Mouse (Mus musculus) forebrain, embryonic 12.5 days (tissue): ENCODE results near the gene Akap2. TPM values are rescaled to one million over a fixed set of nuclear protein-coding genes. Genes with fewer than 3 reads are reported as not detected.

Source experiments
- ATAC-seq: fragments of 200-750 bp; cut with Nextera tagmentation; 2 replicates; pipeline ENCODE4 v1.8.0; 2017; ENCODE audit warnings: moderate TSS enrichment; ENCODE audit not compliant: low FRiP score
- H3K27ac ChIP-seq: fragments of 300-500 bp; sonication (generic); 2 replicates; pipeline ENCODE4 v1.5.1; 2016; ENCODE audit warnings: mild to moderate bottlenecking
- H3K27me3 ChIP-seq: fragments of 300-500 bp; sonication (generic); 2 replicates; pipeline ENCODE4 v1.6.1; 2016; ENCODE audit warnings: mild to moderate bottlenecking
- H3K36me3 ChIP-seq: fragments of 300-500 bp; sonication (generic); replicated peaks from 2 replicates; pipeline ENCODE4 v1.6.1; 2016; ENCODE audit warnings: mild to moderate bottlenecking
- H3K4me1 ChIP-seq: fragments of 300-500 bp; sonication (generic); 2 replicates; pipeline ENCODE4 v1.6.1; 2016
- H3K4me2 ChIP-seq: fragments of 300-500 bp; sonication (generic); 2 replicates; pipeline ENCODE4 v1.6.1; 2016; ENCODE audit warnings: mild to moderate bottlenecking, moderate library complexity
- H3K4me3 ChIP-seq: fragments of 300-500 bp; sonication (generic); replicated peaks from 2 replicates; pipeline ENCODE4 v1.5.1; 2016; ENCODE audit warnings: mild to moderate bottlenecking
- H3K9ac ChIP-seq: fragments of 300-500 bp; sonication (generic); 2 replicates; pipeline ENCODE4 v1.6.1; 2016; ENCODE audit warnings: mild to moderate bottlenecking
- H3K9me3 ChIP-seq: fragments of 300-500 bp; sonication (generic); 2 replicates; pipeline ENCODE4 v1.6.1; 2016
- WGBS: fragments of 180-500 bp; shearing (Covaris S2); methylation state at CpG from one replicate; pipeline ENCODE4 v1.1.7; 2016; 5-methylcytosine and 5-hydroxymethylcytosine counted together
- polyA plus RNA-seq: library from polyadenylated mRNA; unstranded; fragments of >200 nt; fragmentation: Nextera tagmentation; extraction: Ambion mirVana; gene quantifications from 2 replicates; pipeline ENCODE4 v1.2.1, GENCODE M21; 2016

Akap2 gene
- polyA plus RNA-seq, 1 experiment from 2014 or later = 12.5 TPM

- no peaks in the 10 kb centered on the region for H3K36me3 ChIP-seq
- H3K27me3 ChIP-seq = no peaks in the 10 kb centered on the region
- peak overlapping the region; percentile 65; the same call in 1 of the 2 replicates for H3K27ac ChIP-seq
- no peak for ATAC-seq
- H3K4me2 ChIP-seq = no peak overlapping the region
- no peak overlapping the region for H3K4me3 ChIP-seq
- 86% methylated on average over 3 of the region's 3 CpGs for WGBS
- H3K4me1 ChIP-seq = peaks cover 34% of the 10 kb centered on the region
- no peak overlapping the region for H3K9ac ChIP-seq
- H3K9me3 ChIP-seq = no peaks in the 10 kb centered on the region
These were observed 130.2 kb downstream of the Akap2 start for GRCm38 (mm10) chr4:57847676-57848075.

GRCm38 (mm10) chr4:57849465-57849864 lies 132.0 kb downstream of the Akap2 start:
- no peak overlapping the region for H3K27ac ChIP-seq
- whole genome bisulfite sequencing = 83% methylated on average over 6 of the region's 6 CpGs
- no peak overlapping the region for H3K4me2 ChIP-seq
- H3K9ac ChIP-seq = no peak overlapping the region
- H3K4me3 ChIP-seq = no peak overlapping the region
- ATAC-seq = no peak
- H3K36me3 ChIP-seq = peaks cover under 1% of the 10 kb centered on the region; the same call in 1 of the 2 replicates
- H3K9me3 ChIP-seq = no peaks in the 10 kb centered on the region
- H3K27me3 ChIP-seq = no peaks in the 10 kb centered on the region
- peaks cover 35% of the 10 kb centered on the region for H3K4me1 ChIP-seq

DNA sequence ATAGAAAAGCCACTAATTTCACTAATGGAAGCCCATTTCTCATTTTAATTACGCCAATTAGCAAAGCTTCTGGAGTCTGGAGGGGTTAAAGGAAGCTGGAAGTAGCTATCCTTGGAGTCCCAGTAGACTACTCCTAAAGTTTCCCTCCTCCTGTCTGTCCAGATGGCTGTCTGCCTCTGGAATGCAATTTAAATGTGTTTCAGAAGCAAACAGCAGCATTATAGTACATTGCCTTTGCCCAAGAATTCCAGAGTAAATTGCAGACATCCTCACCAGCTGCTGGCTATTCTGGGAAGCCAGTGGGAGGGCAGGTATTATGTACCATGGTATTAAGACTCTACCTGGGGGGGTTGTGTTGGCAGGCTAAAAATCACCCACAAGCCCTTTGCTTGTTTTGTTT lies 134.3 kb downstream of the Akap2 start:
- Histone ChIP-seq H3K27ac (no peak overlapping the region), H3K9ac (no peak overlapping the region), H3K27me3 (no peaks in the 10 kb centered on the region), H3K4me1 (peaks cover 14% of the 10 kb centered on the region), H3K36me3 (peaks cover 23% of the 10 kb centered on the region), H3K4me2 (no peak overlapping the region), H3K4me3 (no peak overlapping the region), H3K9me3 (no peaks in the 10 kb centered on the region)
- no peak for ATAC-seq
- 80% methylated on average over 1 of the region's 1 CpGs for WGBS

GRCm38 (mm10) chr4:57852461-57853040 lies 135.1 kb downstream of the Akap2 start:
- no peak overlapping the region for H3K9ac ChIP-seq
- no peak overlapping the region for H3K4me2 ChIP-seq
- H3K27me3 ChIP-seq = no peaks in the 10 kb centered on the region
- H3K4me1 ChIP-seq = peaks cover 8% of the 10 kb centered on the region
- H3K27ac ChIP-seq = no peak overlapping the region
- H3K4me3 ChIP-seq = no peak overlapping the region
- 35% methylated on average over 9 of the region's 9 CpGs for WGBS
- peaks cover 32% of the 10 kb centered on the region for H3K36me3 ChIP-seq
- no peaks in the 10 kb centered on the region for H3K9me3 ChIP-seq
- ATAC-seq = no peak

DNA sequence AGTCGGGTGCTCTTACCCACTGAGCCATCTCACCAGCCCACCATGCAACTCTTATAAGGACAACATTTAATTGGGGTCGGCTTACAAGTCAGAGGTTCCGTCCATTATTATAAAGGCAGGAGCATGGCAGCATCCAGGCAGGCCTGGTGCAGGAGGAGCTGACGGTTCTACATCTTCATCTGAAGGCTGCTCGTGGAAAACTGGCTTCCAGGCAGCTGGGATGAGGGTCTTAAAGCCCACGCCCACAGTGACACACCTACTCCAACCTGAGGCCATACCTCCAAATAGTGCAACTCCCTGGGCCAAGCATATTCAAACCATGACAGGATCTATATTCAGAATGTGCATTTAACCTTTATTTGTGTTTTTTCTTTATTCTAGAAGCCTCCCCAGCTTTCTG lies 136.7 kb downstream of the Akap2 start:
- WGBS = 85% methylated on average over 6 of the region's 6 CpGs
- no peak overlapping the region for H3K9ac ChIP-seq

GRCm38 (mm10) chr4:57855281-57855941 lies 138.0 kb downstream of the Akap2 start:
- H3K36me3 ChIP-seq = peaks cover 35% of the 10 kb centered on the region
- 90% methylated on average over 18 of the region's 18 CpGs for WGBS
- no peaks in the 10 kb centered on the region for H3K9me3 ChIP-seq
- no peak overlapping the region for H3K4me2 ChIP-seq
- no peak overlapping the region for H3K9ac ChIP-seq
- H3K4me1 ChIP-seq = peaks cover 8% of the 10 kb centered on the region
- no peaks in the 10 kb centered on the region for H3K27me3 ChIP-seq
- no peak overlapping the region for H3K27ac ChIP-seq
- no peak overlapping the region for H3K4me3 ChIP-seq
- ATAC-seq = no peak

More for the DNA sequence above, 136.7 kb downstream of the Akap2 start:
- Histone ChIP-seq H3K4me2 (no peak overlapping the region), H3K27ac (no peak overlapping the region), H3K9me3 (no peaks in the 10 kb centered on the region), H3K36me3 (peaks cover 35% of the 10 kb centered on the region), H3K4me3 (no peak overlapping the region), H3K27me3 (no peaks in the 10 kb centered on the region), H3K4me1 (peaks cover 8% of the 10 kb centered on the region)
- ATAC-seq = no peak

DNA sequence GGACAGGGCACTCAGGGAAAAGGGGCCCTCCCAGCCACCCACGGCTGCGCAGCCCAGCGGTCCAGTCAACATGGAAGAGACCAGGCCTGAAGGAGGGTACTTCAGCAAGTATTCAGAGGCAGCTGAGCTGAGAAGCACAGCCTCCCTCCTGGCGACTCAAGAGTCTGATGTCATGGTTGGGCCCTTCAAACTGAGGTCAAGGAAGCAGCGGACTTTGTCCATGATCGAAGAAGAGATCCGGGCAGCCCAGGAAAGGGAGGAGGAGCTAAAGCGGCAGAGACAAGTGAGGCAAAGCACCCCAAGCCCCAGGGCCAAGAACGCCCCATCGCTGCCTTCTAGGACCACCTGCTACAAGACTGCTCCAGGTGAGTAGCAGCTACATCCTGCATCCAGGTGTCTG lies 139.2 kb downstream of the Akap2 start:
- no peaks in the 10 kb centered on the region for H3K9me3 ChIP-seq
- no peak for ATAC-seq
- H3K27ac ChIP-seq = no peak overlapping the region
- peaks cover 35% of the 10 kb centered on the region for H3K36me3 ChIP-seq
- H3K9ac ChIP-seq = no peak overlapping the region
- H3K4me1 ChIP-seq = peaks cover 5% of the 10 kb centered on the region; the same call in 1 of the 2 replicates
- no peak overlapping the region for H3K4me3 ChIP-seq
- 96% methylated on average over 10 of the region's 10 CpGs for WGBS
- H3K4me2 ChIP-seq = no peak overlapping the region
- no peaks in the 10 kb centered on the region for H3K27me3 ChIP-seq

DNA sequence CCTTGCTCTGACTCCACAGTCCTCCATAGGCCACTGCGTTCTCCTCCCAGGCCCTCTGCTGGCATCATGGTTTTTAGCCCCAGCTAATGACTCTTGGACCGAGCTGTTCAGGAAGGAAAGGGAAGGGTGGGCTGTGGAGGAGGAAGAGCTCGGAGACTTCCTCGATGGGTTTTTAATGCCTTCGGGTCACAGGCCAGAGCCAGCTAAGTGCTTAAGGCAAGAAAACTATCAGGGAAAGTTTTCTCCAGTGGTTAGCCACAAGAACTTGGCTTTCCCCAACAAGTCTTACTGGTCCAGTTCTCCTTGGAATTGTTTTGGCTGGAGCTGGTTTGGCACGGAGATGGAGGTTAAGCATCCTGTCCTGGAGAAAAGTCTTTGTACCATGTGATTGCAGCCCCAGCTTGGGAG lies 142.8 kb downstream of the Akap2 start:
- Histone ChIP-seq H3K9ac (no peak overlapping the region), H3K27me3 (no peaks in the 10 kb centered on the region), H3K27ac (no peak overlapping the region), H3K4me1 (no peaks in the 10 kb centered on the region), H3K36me3 (peaks cover 27% of the 10 kb centered on the region), H3K4me2 (no peak overlapping the region), H3K4me3 (no peak overlapping the region), H3K9me3 (no peaks in the 10 kb centered on the region)
- WGBS = 88% methylated on average over 6 of the region's 6 CpGs
- ATAC-seq = no peak

DNA sequence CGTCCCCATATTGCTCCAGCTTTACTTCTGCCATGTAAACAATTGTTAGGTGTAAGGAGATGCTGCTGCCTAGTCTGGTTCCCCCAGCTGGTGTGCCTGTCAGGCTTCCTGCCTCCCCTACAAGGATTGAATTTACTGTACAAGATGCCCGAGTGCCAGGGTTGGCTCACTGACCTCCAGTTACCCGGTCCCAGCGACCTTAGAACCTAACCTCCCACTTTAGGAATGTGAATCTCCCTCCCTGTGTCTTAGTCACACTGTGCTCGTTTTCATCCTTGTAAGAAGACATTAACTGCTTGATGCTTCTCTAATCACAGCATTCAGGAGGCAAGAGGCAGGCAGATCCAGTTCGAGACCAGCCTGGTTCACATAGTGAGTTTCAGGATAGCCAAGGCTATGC lies 143.7 kb downstream of the Akap2 start:
- 83% methylated on average over 6 of the region's 6 CpGs for WGBS
- Histone ChIP-seq H3K4me3 (no peak overlapping the region), H3K4me2 (no peak overlapping the region), H3K36me3 (peaks cover 17% of the 10 kb centered on the region), H3K9me3 (no peaks in the 10 kb centered on the region), H3K4me1 (no peaks in the 10 kb centered on the region), H3K27ac (no peak overlapping the region), H3K27me3 (no peaks in the 10 kb centered on the region), H3K9ac (no peak overlapping the region)
- no peak for ATAC-seq

- H3K9ac ChIP-seq = no peak overlapping the region
- H3K27me3 ChIP-seq = no peaks in the 10 kb centered on the region
- no peak overlapping the region for H3K4me2 ChIP-seq
- no peaks in the 10 kb centered on the region for H3K9me3 ChIP-seq
- 93% methylated on average over 8 of the region's 8 CpGs for WGBS
- ATAC-seq = no peak
- H3K27ac ChIP-seq = no peak overlapping the region
- H3K4me3 ChIP-seq = no peak overlapping the region
- no peaks in the 10 kb centered on the region for H3K4me1 ChIP-seq
- H3K36me3 ChIP-seq = peaks cover 10% of the 10 kb centered on the region
These were observed 144.4 kb downstream of the Akap2 start for GRCm38 (mm10) chr4:57861856-57862255.

- Histone ChIP-seq H3K4me2 (no peak overlapping the region), H3K9me3 (no peaks in the 10 kb centered on the region), H3K4me3 (no peak overlapping the region), H3K27me3 (no peaks in the 10 kb centered on the region), H3K9ac (no peak overlapping the region), H3K4me1 (peaks cover 3% of the 10 kb centered on the region; the same call in 1 of the 2 replicates), H3K36me3 (peaks cover 5% of the 10 kb centered on the region), H3K27ac (no peak overlapping the region)
- ATAC-seq = no peak
- 83% methylated on average over 9 of the region's 9 CpGs for WGBS
These were observed 145.0 kb downstream of the Akap2 start for GRCm38 (mm10) chr4:57862269-57862986.

DNA sequence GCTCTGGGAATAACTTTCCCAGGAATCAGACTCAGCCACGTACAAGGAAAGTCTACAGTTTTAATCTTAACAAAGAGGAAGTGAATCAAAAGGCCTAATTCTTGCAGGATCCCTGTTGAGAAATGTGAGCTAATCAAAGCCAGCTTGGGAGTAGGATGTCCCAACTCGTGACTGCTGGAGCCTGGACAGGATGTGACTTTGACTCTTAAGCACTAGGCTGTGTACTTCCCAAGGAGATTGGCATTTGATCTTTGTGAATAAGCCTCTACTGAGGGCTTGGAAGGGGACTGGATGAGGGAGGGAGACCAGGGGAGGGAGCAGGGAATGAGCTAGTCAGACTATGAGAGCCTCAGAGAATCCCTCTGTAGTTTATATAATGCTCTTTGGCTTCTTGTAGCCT lies 148.6 kb downstream of the Akap2 start:
- H3K36me3 ChIP-seq = no peaks in the 10 kb centered on the region; the same call in 1 of the 2 replicates
- H3K9me3 ChIP-seq = no peaks in the 10 kb centered on the region
- no peak overlapping the region for H3K4me3 ChIP-seq
- WGBS = 21% methylated on average over 2 of the region's 2 CpGs
- H3K27me3 ChIP-seq = no peaks in the 10 kb centered on the region
- no peak overlapping the region for H3K27ac ChIP-seq
- no peak for ATAC-seq
- no peak overlapping the region for H3K4me2 ChIP-seq
- no peak overlapping the region for H3K9ac ChIP-seq
- H3K4me1 ChIP-seq = peaks cover 7% of the 10 kb centered on the region
